Mouse (Mus musculus): ENCODE data around the gene Zfp513. TPM values are rescaled to one million over a fixed set of nuclear protein-coding genes. Genes with fewer than 3 reads are reported as not detected.

Zfp513 gene
- 9.9 and 10.5 TPM in 2 replicates for polyA plus RNA-seq (2016; fragmentation: Nextera tagmentation; extraction: Ambion mirVana)

GRCm38 (mm10) chr5:31201742-31202590 lies at the start of gene Zfp513:
Zfp513 (minus strand) TSS chr5:31202303.
- H3K9me3 ChIP-seq (replicated peaks): peaks cover 5% of the 10 kb centered on the region
- H3K4me2 ChIP-seq: peak within 1 kb of the TSS; percentile 86
- H3K4me1 ChIP-seq (replicated peaks): peaks cover 18% of the 10 kb centered on the region
- peak; percentile 97 for ATAC-seq (ENCODE audit: insufficient number of reproducible peaks, low FRiP score)
- peak within 1 kb of the TSS; percentile 85 for H3K27ac ChIP-seq (ENCODE audit: poor library complexity, severe bottlenecking)
- peak within 1 kb of the TSS; percentile 70 for H3K4me3 ChIP-seq
- under 1% methylated on average over 53 of the region's 53 CpGs for WGBS
- no peaks in the 10 kb centered on the region for H3K27me3 ChIP-seq (replicated peaks)
- H3K9ac ChIP-seq: peak within 1 kb of the TSS; percentile 84
- H3K36me3 ChIP-seq: peaks cover 79% of the 10 kb centered on the region

DNA sequence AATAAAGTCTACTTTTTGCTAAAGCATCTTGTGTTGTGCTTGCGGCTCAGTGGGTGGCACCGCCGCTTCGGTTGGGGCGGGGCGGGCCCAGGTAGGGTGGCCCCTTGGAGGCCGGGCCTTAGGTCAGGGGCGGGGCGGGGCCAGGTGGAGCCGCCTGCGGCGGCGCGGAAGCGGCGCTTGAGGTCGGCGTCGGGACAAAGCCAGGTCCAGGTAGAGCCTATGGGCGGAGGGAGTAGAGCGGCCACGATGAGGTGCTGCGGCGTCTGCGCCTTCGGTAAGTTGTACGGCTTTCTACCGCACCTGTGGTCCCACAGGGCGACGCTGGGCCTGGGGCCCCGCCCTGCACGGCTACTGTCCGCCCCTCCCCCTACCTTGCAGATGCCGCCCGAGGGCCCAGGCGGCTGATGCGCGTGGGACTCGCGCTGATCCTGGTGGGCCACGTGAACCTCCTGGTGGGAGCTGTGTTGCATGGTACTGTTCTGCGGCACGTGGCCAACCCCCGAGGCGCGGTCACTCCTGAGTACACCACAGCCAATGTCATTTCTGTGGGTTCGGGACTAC lies 49.5 kb upstream of the Zfp513 start, which contains the start of gene Krtcap3:
Krtcap3 (plus strand) TSS at position 151 of the 561 bp plus-strand sequence.
- ATAC-seq (ENCODE audit: insufficient number of reproducible peaks, low FRiP score): peak; percentile 81
- Histone ChIP-seq H3K36me3 (peaks cover 93% of the 10 kb centered on the region), H3K27ac (ENCODE audit: poor library complexity, severe bottlenecking) (no peak within 1 kb of the TSS; the same call in 1 of the 2 replicates), H3K4me2 (peak within 1 kb of the TSS; percentile 71), H3K4me1 (replicated peaks) (peaks cover 52% of the 10 kb centered on the region), H3K4me3 (peak within 1 kb of the TSS; percentile 36), H3K27me3 (replicated peaks) (no peaks in the 10 kb centered on the region), H3K9ac (peak within 1 kb of the TSS; percentile 56), H3K9me3 (replicated peaks) (no peaks in the 10 kb centered on the region)
- WGBS: 22% methylated on average over 47 of the region's 47 CpGs

DNA sequence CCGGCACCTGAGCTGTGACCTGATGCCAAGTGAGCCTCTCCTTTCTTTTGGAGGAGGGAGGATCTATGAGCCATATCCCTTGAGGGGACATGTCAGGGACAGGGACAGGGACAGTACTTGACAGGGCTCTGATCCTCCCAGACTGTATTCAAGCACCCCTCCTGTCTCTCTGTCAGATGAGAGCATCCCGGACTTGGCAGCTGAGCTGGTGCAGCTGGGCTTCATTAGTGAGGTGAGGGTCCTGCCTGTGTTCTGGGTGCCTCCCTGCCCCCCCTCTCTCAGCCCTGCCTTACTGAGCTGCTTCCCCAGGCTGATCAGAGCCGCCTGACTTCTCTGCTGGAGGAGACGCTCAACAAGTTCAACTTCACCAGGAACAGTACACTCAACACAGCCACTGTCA lies 48.6 kb upstream of the Zfp513 start:
- Histone ChIP-seq H3K36me3 (peaks cover 94% of the 10 kb centered on the region), H3K27ac (ENCODE audit: poor library complexity, severe bottlenecking) (no peak overlapping the region; the same call in 1 of the 2 replicates), H3K27me3 (replicated peaks) (no peaks in the 10 kb centered on the region), H3K4me3 (no peak overlapping the region), H3K4me2 (peak overlapping the region; percentile 71; the same call in 1 of the 2 replicates), H3K9me3 (replicated peaks) (no peaks in the 10 kb centered on the region), H3K9ac (no peak overlapping the region), H3K4me1 (replicated peaks) (peaks cover 52% of the 10 kb centered on the region)
- ATAC-seq (ENCODE audit: insufficient number of reproducible peaks, low FRiP score): no peak
- WGBS: 53% methylated on average over 4 of the region's 4 CpGs

GRCm38 (mm10) chr5:31242191-31242590 lies 40.1 kb upstream of the Zfp513 start:
- Histone ChIP-seq H3K9me3 (replicated peaks) (no peaks in the 10 kb centered on the region), H3K4me3 (peak overlapping the region; percentile 76), H3K4me1 (replicated peaks) (peaks cover 11% of the 10 kb centered on the region), H3K9ac (peak overlapping the region; percentile 97), H3K36me3 (peaks cover 36% of the 10 kb centered on the region), H3K27ac (ENCODE audit: poor library complexity, severe bottlenecking) (peak overlapping the region; percentile 98), H3K4me2 (peak overlapping the region; percentile 85), H3K27me3 (replicated peaks) (no peaks in the 10 kb centered on the region)
- ATAC-seq (ENCODE audit: insufficient number of reproducible peaks, low FRiP score): no peak
- WGBS: 21% methylated on average over 10 of the region's 10 CpGs

GRCm38 (mm10) chr5:31241522-31242034 lies 39.5 kb upstream of the Zfp513 start:
- ATAC-seq (ENCODE audit: insufficient number of reproducible peaks, low FRiP score): no peak
- Histone ChIP-seq H3K27ac (ENCODE audit: poor library complexity, severe bottlenecking) (peak overlapping the region; percentile 98), H3K4me1 (replicated peaks) (peaks cover 11% of the 10 kb centered on the region), H3K9me3 (replicated peaks) (no peaks in the 10 kb centered on the region), H3K4me3 (peak overlapping the region; percentile 76), H3K9ac (peak overlapping the region; percentile 97), H3K36me3 (peaks cover 31% of the 10 kb centered on the region), H3K27me3 (replicated peaks) (no peaks in the 10 kb centered on the region), H3K4me2 (peak overlapping the region; percentile 85)
- under 1% methylated on average over 13 of the region's 13 CpGs for WGBS

- under 1% methylated on average over 102 of the region's 103 CpGs for WGBS
- ATAC-seq (ENCODE audit: insufficient number of reproducible peaks, low FRiP score): peak; percentile 99
- Histone ChIP-seq H3K4me2 (peak within 1 kb of the TSS; percentile 85), H3K27ac (ENCODE audit: poor library complexity, severe bottlenecking) (peak within 1 kb of the TSS; percentile 98), H3K36me3 (peaks cover 24% of the 10 kb centered on the region), H3K9me3 (replicated peaks) (no peaks in the 10 kb centered on the region), H3K4me1 (replicated peaks) (peaks cover 11% of the 10 kb centered on the region), H3K27me3 (replicated peaks) (no peaks in the 10 kb centered on the region), H3K4me3 (peak within 1 kb of the TSS; percentile 76), H3K9ac (peak within 1 kb of the TSS; percentile 97)
Measured at GRCm38 (mm10) chr5:31240637-31241521, 38.8 kb upstream of the Zfp513 start, which contains the start of the genes Nrbp1 and Gm9970. Nrbp1 (plus strand) TSS chr5:31240864. Gm9970 (minus strand) TSS chr5:31241232.

DNA sequence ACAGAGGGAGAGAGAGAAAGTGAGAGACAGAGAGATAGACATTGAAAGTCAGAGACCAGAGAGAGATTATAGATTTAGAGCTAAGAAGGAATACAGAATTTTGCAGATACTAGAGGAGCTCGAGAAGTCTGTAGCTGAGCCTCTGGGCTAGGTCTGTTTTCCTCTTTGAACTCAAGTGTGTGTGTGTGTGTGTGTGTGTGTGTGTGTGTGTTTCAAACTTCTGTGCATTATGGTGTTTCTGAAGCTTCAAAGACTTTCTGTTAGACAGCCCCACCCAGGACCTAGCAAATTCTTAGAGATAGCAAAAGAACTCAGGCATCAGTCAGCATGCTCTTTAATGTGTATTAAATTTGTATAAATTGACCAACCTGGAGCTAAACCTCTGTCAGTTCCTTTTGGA lies 24.5 kb upstream of the Zfp513 start:
- no peak overlapping the region for H3K9ac ChIP-seq
- no peak overlapping the region for H3K27ac ChIP-seq (ENCODE audit: poor library complexity, severe bottlenecking)
- H3K4me3 ChIP-seq: no peak overlapping the region
- H3K4me1 ChIP-seq (replicated peaks): no peaks in the 10 kb centered on the region
- H3K27me3 ChIP-seq (replicated peaks): no peaks in the 10 kb centered on the region
- no peak overlapping the region for H3K4me2 ChIP-seq
- no peaks in the 10 kb centered on the region for H3K9me3 ChIP-seq (replicated peaks)
- 54% methylated on average over 1 of the region's 1 CpGs for WGBS
- H3K36me3 ChIP-seq: no peaks in the 10 kb centered on the region
- no peak for ATAC-seq (ENCODE audit: insufficient number of reproducible peaks, low FRiP score)

DNA sequence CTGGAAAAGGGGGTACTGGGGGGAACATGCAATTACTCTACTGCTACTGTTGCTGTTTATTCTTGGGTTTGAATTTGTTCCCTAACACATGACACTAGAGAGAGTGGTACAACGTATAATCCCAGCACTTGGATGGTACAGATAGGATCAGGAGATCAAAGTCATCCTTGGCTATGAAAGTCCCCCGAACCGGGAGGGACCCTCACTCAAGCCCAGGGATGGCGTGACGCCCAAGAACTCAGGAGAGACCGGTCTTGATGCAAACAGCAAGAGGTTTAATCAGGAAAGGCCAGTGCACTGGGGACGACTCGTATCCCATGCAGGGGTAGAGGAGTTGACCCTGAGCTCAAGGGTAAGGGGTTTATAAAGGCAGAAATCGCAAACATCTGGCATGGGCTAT lies 20.6 kb upstream of the Zfp513 start:
- no peaks in the 10 kb centered on the region for H3K36me3 ChIP-seq
- no peaks in the 10 kb centered on the region for H3K27me3 ChIP-seq (replicated peaks)
- ATAC-seq (ENCODE audit: insufficient number of reproducible peaks, low FRiP score): no peak
- 90% methylated on average over 9 of the region's 9 CpGs for WGBS
- H3K4me1 ChIP-seq (replicated peaks): peaks cover 7% of the 10 kb centered on the region
- no peak overlapping the region for H3K4me3 ChIP-seq
- no peak overlapping the region for H3K9ac ChIP-seq
- H3K4me2 ChIP-seq: no peak overlapping the region
- H3K27ac ChIP-seq (ENCODE audit: poor library complexity, severe bottlenecking): no peak overlapping the region
- no peaks in the 10 kb centered on the region for H3K9me3 ChIP-seq (replicated peaks)

- 14% methylated on average over 11 of the region's 11 CpGs for WGBS
- peak overlapping the region; percentile 86 for H3K4me2 ChIP-seq
Measured at GRCm38 (mm10) chr5:31221304-31221945, 19.3 kb upstream of the Zfp513 start.

More at GRCm38 (mm10) chr5:31221304-31221945, 19.3 kb upstream of the Zfp513 start:
- peak overlapping the region; percentile 91 for H3K27ac ChIP-seq (ENCODE audit: poor library complexity, severe bottlenecking)
- H3K4me1 ChIP-seq (replicated peaks): peaks cover 10% of the 10 kb centered on the region
- no peaks in the 10 kb centered on the region for H3K9me3 ChIP-seq (replicated peaks)
- no peaks in the 10 kb centered on the region for H3K27me3 ChIP-seq (replicated peaks)
- no peak for ATAC-seq (ENCODE audit: insufficient number of reproducible peaks, low FRiP score)
- peak overlapping the region; percentile 97 for H3K4me3 ChIP-seq
- H3K36me3 ChIP-seq: no peaks in the 10 kb centered on the region
- H3K9ac ChIP-seq: peak overlapping the region; percentile 80
